Mouse (Mus musculus) thymus, adult 2 months (tissue): Measurements from ENCODE around the gene Il21r.

Experiments used
- CTCF ChIP-seq: fragments of 200-500 bp; IDR thresholded peaks from 2 replicates; pipeline ENCODE4 v1.5.1; 2012; ENCODE audit warnings: mild to moderate bottlenecking, control low read depth, low read length, moderate library complexity, borderline replicate concordance; ENCODE audit not compliant: control insufficient read depth, poor library complexity, insufficient read depth; ENCODE audit errors: extremely low read depth
- POLR2A ChIP-seq: fragments of 200-500 bp; IDR thresholded peaks from 2 replicates; pipeline ENCODE4 v1.6.1; 2012; ENCODE audit warnings: mild to moderate bottlenecking, low read length, control low read depth, moderate library complexity; ENCODE audit not compliant: control insufficient read depth, poor library complexity, insufficient read depth; ENCODE audit errors: extremely low read depth

- no peak for TF ChIP-seq CTCF
- TF ChIP-seq POLR2A = no peak
These were observed 14.8 kb downstream of the Il21r start for GRCm38 (mm10) chr7:125618016-125618415.
